Mouse (Mus musculus): ENCODE results near the gene Polq. TPM values are rescaled to one million over a fixed set of nuclear protein-coding genes. Genes with fewer than 3 reads are reported as not detected.

Gene Polq
- polyA plus RNA-seq (2015; fragmentation: Illumina TruSeq; extraction: RNeasy Lipid Tissue Mini Kit (QIAGEN cat#74804); ENCODE audit: low read depth, low replicate concordance) = 0.57 TPM

DNA sequence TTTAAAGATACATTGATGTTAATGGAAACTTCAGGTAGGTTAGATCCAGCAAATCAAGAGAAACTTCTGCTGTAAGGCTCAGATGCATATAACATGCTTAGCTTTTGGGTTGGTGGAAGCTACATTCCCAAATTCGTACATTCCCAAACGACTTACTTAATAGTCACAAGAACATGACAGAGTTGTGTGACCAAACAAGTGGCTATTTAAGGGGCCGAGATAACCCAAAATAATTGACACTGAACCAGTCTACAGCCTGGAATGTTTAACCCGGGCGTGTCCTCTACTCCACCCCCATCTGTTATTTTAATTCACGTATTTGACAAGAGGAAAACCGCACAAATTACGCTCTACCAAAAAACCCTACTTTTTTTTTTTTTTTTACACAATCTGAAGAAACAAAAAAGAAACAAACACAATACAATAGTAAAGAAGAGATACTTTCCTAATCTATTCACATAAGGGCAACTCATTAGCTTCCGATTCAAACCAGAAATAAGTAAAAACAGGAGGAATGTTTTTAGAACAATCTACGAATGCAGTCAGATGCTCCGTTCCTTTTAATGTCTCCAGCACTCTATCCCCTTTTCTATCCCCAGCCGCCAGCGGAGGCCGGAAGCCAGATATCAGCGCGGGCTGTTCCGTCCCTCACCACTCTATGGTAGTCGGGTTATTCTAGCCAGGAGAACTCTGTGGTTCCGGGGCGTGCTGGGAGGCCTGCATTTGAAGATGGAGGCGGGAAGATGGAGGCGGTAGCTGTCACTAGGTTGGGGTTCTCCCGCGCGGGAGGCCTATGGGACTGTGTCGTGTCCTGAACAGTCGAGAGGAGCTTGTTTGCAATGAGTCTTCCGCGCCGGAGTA lies at the start of gene Polq:
TSS of gene Polq (plus strand) at position 726 of the 861 bp plus-strand sequence.

GRCm38 (mm10) chr16:36989999-36990625 lies 21.5 kb upstream of the Polq start, which contains the start of gene Fbxo40:
Gene Fbxo40 (minus strand): TSS chr16:36990467.

Other genes with a start within 250 kb of the Polq start
- gene Slc15a2, start 226.8 kb upstream of the Polq start, polyA plus RNA-seq (2015; fragmentation: Illumina TruSeq; extraction: RNeasy Lipid Tissue Mini Kit (QIAGEN cat#74804); ENCODE audit: low read depth, low replicate concordance) = 33.7 TPM
- 62.9 TPM for gene Iqcb1, start 183.4 kb upstream of the Polq start, polyA plus RNA-seq (2015; fragmentation: Illumina TruSeq; extraction: RNeasy Lipid Tissue Mini Kit (QIAGEN cat#74804); ENCODE audit: low read depth, low replicate concordance)
- 1.4 TPM for gene Eaf2, start 136.8 kb upstream of the Polq start, polyA plus RNA-seq (2015; fragmentation: Illumina TruSeq; extraction: RNeasy Lipid Tissue Mini Kit (QIAGEN cat#74804); ENCODE audit: low read depth, low replicate concordance)
- gene Golgb1, start 136.6 kb upstream of the Polq start, polyA plus RNA-seq (2015; fragmentation: Illumina TruSeq; extraction: RNeasy Lipid Tissue Mini Kit (QIAGEN cat#74804); ENCODE audit: low read depth, low replicate concordance) = 25.8 TPM
- 4.7 TPM for gene Hcls1, start 76.8 kb upstream of the Polq start, polyA plus RNA-seq (2015; fragmentation: Illumina TruSeq; extraction: RNeasy Lipid Tissue Mini Kit (QIAGEN cat#74804); ENCODE audit: low read depth, low replicate concordance)
- 0.59 TPM for gene Fbxo40, start 21.3 kb upstream of the Polq start, polyA plus RNA-seq (2015; fragmentation: Illumina TruSeq; extraction: RNeasy Lipid Tissue Mini Kit (QIAGEN cat#74804); ENCODE audit: low read depth, low replicate concordance)

All from brain, adult 10 weeks (tissue).